Mouse (Mus musculus) liver, adult 2 months (tissue): ENCODE measurements around the gene Runx1.

ENCODE experiments used
- CTCF ChIP-seq: fragments of 200-500 bp; IDR thresholded peaks from 2 replicates; pipeline ENCODE4 v1.5.1; 2011; ENCODE audit warnings: low read depth, low read length, control low read depth
- POLR2A ChIP-seq: fragments of 200-500 bp; IDR thresholded peaks from 2 replicates; pipeline ENCODE4 v1.6.1; 2011; ENCODE audit warnings: low read length, control low read depth; ENCODE audit not compliant: insufficient read depth; ENCODE audit errors: extremely low read depth

- no peak for TF ChIP-seq POLR2A
- TF ChIP-seq CTCF: no peak
These were observed 216.8 kb downstream of the Runx1 start for GRCm38 (mm10) chr16:92609006-92609716.
